Mouse (Mus musculus) ES-E14 (cell line): ENCODE results near the gene Dgkd. TPM values are rescaled to one million over a fixed set of nuclear protein-coding genes. Genes with fewer than 3 reads are reported as not detected.

Experiments used
- DNase-seq: peaks from one replicate; pipeline ENCODE4 v3.0.0-alpha.2; 2013; ENCODE audit warnings: low read depth, low spot score
- H3K27ac ChIP-seq: 2 replicates; pipeline ENCODE4 v1.5.1; 2012; ENCODE audit warnings: low read depth, mild to moderate bottlenecking, low read length, moderate library complexity, mixed read lengths; ENCODE audit not compliant: poor library complexity, insufficient read depth, severe bottlenecking
- H3K36me3 ChIP-seq: 2 replicates; pipeline ENCODE4 v1.6.1; 2012; ENCODE audit warnings: mild to moderate bottlenecking, low read length, moderate library complexity, mixed read lengths; ENCODE audit not compliant: control insufficient read depth, poor library complexity, insufficient read depth, severe bottlenecking
- H3K4me1 ChIP-seq, 2 experiments: fragments of 150-350 bp in 1 of 2; sonication (generic) in 1 of 2; 2 replicates each; pipeline ENCODE4 v1.6.1; 2012; ENCODE audit warnings: low read length in 2 of 2, mild to moderate bottlenecking in 1 of 2, mixed read lengths in 1 of 2; ENCODE audit not compliant: control insufficient read depth in 2 of 2, insufficient read depth in 2 of 2, poor library complexity in 1 of 2
- H3K4me3 ChIP-seq, 2 experiments: fragments of 150-350 bp in 1 of 2; sonication (generic) in 1 of 2; 2 replicates each; pipeline ENCODE4 v1.5.1; 2012; ENCODE audit warnings: low read length in 2 of 2, low read depth in 1 of 2, mild to moderate bottlenecking in 1 of 2, mixed read lengths in 1 of 2; ENCODE audit not compliant: insufficient read depth in 1 of 2, poor library complexity in 1 of 2, severe bottlenecking in 1 of 2
- H3K9ac ChIP-seq: 2 replicates; pipeline ENCODE4 v1.6.1; 2012; ENCODE audit warnings: low read depth, mild to moderate bottlenecking, low read length, mixed read lengths; ENCODE audit not compliant: poor library complexity, insufficient read depth, severe bottlenecking
- H3K9me3 ChIP-seq: fragments of 150-350 bp; sonication (generic); 2 replicates; pipeline ENCODE4 v1.6.1; 2012; ENCODE audit warnings: low read depth, mild to moderate bottlenecking, low read length; ENCODE audit not compliant: control insufficient read depth, insufficient read depth
- CHD2 ChIP-seq: IDR thresholded peaks from 2 replicates; pipeline ENCODE4 v1.6.1; 2014; ENCODE audit warnings: mild to moderate bottlenecking, low read depth, low read length, inconsistent platforms
- HCFC1 ChIP-seq: IDR thresholded peaks from 2 replicates; pipeline ENCODE4 v1.6.1; 2012; ENCODE audit warnings: low read length, inconsistent platforms, borderline replicate concordance; ENCODE audit not compliant: insufficient read depth
- MAFK ChIP-seq: IDR thresholded peaks from 2 replicates; pipeline ENCODE4 v1.6.1; 2014; ENCODE audit warnings: mild to moderate bottlenecking, low read depth, low read length, inconsistent platforms; ENCODE audit not compliant: insufficient read depth
- ZC3H11A ChIP-seq: IDR thresholded peaks from 2 replicates; pipeline ENCODE4 v1.6.1; 2012; ENCODE audit warnings: low read depth, mild to moderate bottlenecking, inconsistent platforms, low read length, borderline replicate concordance
- ZNF384 ChIP-seq: IDR thresholded peaks from 2 replicates; pipeline ENCODE4 v1.6.1; 2012; ENCODE audit warnings: low read depth, low read length, inconsistent platforms
- in situ Hi-C, 2 experiments: fragments of 600-800 bp; cut with MboI; formaldehyde crosslinking; loops; one replicate each; pipeline ENCODE4 v1.15.1; 2025; ENCODE audit warnings: low sequenced_read_pairs in 2 of 2, inconsistent platforms in 1 of 2; ENCODE audit not compliant: unreplicated experiment in 2 of 2
- total RNA-seq: library from RNA; depleted of rRNA; stranded (reverse); fragments of 300-350 nt; gene quantifications from 2 replicates; pipeline ENCODE4 v1.2.3, GENCODE M21; 2012

The Dgkd gene
- total RNA-seq, 1 experiment, result 37.4 TPM

- DNase-seq, result no peak
- no peaks in the 10 kb centered on the region; the same call in 1 of the 2 replicates for H3K36me3 ChIP-seq
- no peak overlapping the region for H3K27ac ChIP-seq
- no peak overlapping the region for H3K9ac ChIP-seq
- H3K4me1 ChIP-seq, result no peaks in the 10 kb centered on the region
- no peaks in the 10 kb centered on the region for H3K9me3 ChIP-seq
- TF ChIP-seq ZNF384, result no peak
- no peak for TF ChIP-seq MAFK
- no peak for TF ChIP-seq HCFC1
- no peak for TF ChIP-seq CHD2
- TF ChIP-seq ZC3H11A, result no peak
- in situ Hi-C loops, result no loop called here
- H3K4me3 ChIP-seq, result no peak overlapping the region
Measured at GRCm38 (mm10) chr1:87909565-87909964, 56.5 kb downstream of the Dgkd start.

DNA sequence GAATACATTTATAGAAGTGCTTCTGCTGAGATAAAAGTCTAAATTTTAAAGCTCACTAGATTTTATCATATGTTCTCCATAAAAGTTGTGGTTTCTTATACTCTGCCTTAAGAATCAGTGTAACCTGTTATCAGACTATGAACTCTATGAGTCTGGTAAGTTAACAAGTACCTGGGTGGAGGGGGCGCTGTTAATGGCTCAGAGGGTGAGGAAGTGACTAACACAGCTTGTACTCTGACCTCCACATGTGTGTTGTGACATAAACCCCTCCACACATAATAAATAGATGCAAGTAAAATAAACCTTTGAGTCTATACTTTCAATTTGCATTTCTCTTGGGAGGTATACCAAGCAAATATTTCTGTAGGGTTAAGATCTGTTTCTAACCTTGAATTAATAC, 57.3 kb downstream of the Dgkd start:
- TF ChIP-seq HCFC1, result no peak
- TF ChIP-seq ZC3H11A, result no peak
- TF ChIP-seq MAFK, result no peak
- no peak overlapping the region for H3K27ac ChIP-seq
- no peaks in the 10 kb centered on the region for H3K4me1 ChIP-seq
- no peak for DNase-seq
- in situ Hi-C loops, result no loop called here
- H3K36me3 ChIP-seq, result no peaks in the 10 kb centered on the region; the same call in 1 of the 2 replicates
- H3K9me3 ChIP-seq, result no peaks in the 10 kb centered on the region
- H3K9ac ChIP-seq, result no peak overlapping the region
- no peak overlapping the region for H3K4me3 ChIP-seq

- no peak overlapping the region for H3K4me3 ChIP-seq
Measured at GRCm38 (mm10) chr1:87913356-87913755, 60.3 kb downstream of the Dgkd start.

GRCm38 (mm10) chr1:87917361-87917760, 64.3 kb downstream of the Dgkd start:
- no peaks in the 10 kb centered on the region for H3K9me3 ChIP-seq
- no peak for DNase-seq
- in situ Hi-C loops, result no loop called here
- H3K4me3 ChIP-seq, result no peak overlapping the region
- peaks cover 21% of the 10 kb centered on the region; the same call in 1 of the 2 replicates for H3K36me3 ChIP-seq
- no peaks in the 10 kb centered on the region for H3K4me1 ChIP-seq
- no peak for TF ChIP-seq HCFC1
- TF ChIP-seq MAFK, result no peak
- no peak for TF ChIP-seq ZC3H11A
- no peak for TF ChIP-seq CHD2
- no peak for TF ChIP-seq ZNF384
- H3K9ac ChIP-seq, result no peak overlapping the region
- H3K27ac ChIP-seq, result no peak overlapping the region

More at GRCm38 (mm10) chr1:87913356-87913755, 60.3 kb downstream of the Dgkd start:
- H3K36me3 ChIP-seq, result peaks cover 14% of the 10 kb centered on the region; the same call in 1 of the 2 replicates
- in situ Hi-C loops, result no loop called here
- TF ChIP-seq CHD2, result no peak
- TF ChIP-seq MAFK, result no peak
- TF ChIP-seq HCFC1, result no peak
- no peak for TF ChIP-seq ZC3H11A
- no peak for TF ChIP-seq ZNF384
- H3K9me3 ChIP-seq, result no peaks in the 10 kb centered on the region
- no peaks in the 10 kb centered on the region for H3K4me1 ChIP-seq
- DNase-seq, result no peak
- H3K9ac ChIP-seq, result no peak overlapping the region
- no peak overlapping the region for H3K27ac ChIP-seq

- Histone ChIP-seq H3K4me1 (no peaks in the 10 kb centered on the region), H3K9ac (no peak overlapping the region), H3K27ac (no peak overlapping the region), H3K36me3 (peaks cover 21% of the 10 kb centered on the region; the same call in 1 of the 2 replicates), H3K4me3 (no peak overlapping the region), H3K9me3 (no peaks in the 10 kb centered on the region)
- TF ChIP-seq HCFC1 (no peak), CHD2 (no peak), ZNF384 (no peak), ZC3H11A (no peak), MAFK (no peak)
- in situ Hi-C loops, result no loop called here
- DNase-seq, result no peak
Measured at GRCm38 (mm10) chr1:87918061-87918460, 65.0 kb downstream of the Dgkd start.
